Mouse (Mus musculus) brown adipose tissue, adult 24 weeks (tissue): Measurements from ENCODE around the gene Gapdh. TPM values are rescaled to one million over a fixed set of nuclear protein-coding genes. Genes with fewer than 3 reads are reported as not detected.

Experiments used
- H3K27ac ChIP-seq: fragments of 200-500 bp; replicated peaks from 2 replicates; pipeline ENCODE4 v1.5.1; 2012; ENCODE audit warnings: low read depth, mild to moderate bottlenecking, low read length
- H3K4me1 ChIP-seq: fragments of 200-500 bp; 2 replicates; pipeline ENCODE4 v1.6.1; 2012; ENCODE audit warnings: low read length, mixed read lengths; ENCODE audit not compliant: control insufficient read depth, insufficient read depth, insufficient read length
- H3K4me3 ChIP-seq: fragments of 200-500 bp; 2 replicates; pipeline ENCODE4 v1.5.1; 2012; ENCODE audit warnings: low read depth, mild to moderate bottlenecking, low read length, moderate library complexity; ENCODE audit not compliant: insufficient read depth
- polyA plus RNA-seq: library from polyadenylated mRNA; stranded (reverse); fragments of >200 nt; gene quantifications from 2 replicates; pipeline ENCODE4 v1.2.4, GENCODE M21; 2012; ENCODE audit not compliant: missing spikeins, insufficient read depth, insufficient read length

The Gapdh gene
- 1,014 and 1,139 TPM in 2 replicates for polyA plus RNA-seq

DNA sequence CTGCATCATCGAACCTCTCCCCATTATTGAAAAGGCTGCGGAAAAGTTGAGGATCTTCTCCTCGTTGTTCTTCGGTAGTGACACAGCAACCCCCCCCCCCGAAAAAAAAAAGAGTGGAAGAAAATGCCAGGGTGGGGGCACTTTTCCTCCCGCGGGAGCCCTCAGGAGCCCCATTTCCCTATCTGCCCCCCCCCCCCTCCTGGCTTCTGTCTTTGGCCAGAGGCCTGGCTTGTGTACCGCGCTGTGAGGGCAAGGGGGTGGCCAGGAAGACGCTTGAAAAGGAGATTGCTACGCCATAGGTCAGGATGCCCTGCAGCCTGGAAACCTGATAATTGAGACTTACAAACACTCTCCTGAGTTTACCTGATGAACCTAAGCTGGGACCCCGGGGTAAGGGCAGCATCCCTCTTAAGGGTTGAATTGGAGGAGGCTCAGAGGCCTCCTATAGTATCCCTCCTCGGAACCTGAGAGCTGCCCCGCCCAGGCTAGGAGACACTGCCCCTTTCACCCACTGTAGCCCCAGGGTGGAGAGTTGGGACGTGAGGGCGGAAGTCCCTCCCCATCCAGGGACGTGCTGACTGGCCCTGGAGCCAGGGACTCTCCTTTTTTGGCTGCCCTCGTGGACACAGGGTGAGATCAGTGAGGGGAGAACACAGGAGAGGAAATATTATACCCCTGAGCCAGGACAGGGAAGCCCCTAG lies at the start of gene Gapdh:
Gapdh (minus strand) TSS at position 417 of the 701 bp plus-strand sequence.
- H3K4me1 ChIP-seq: no peaks in the 10 kb centered on the region
- peak within 1 kb of the TSS; percentile 97 for H3K27ac ChIP-seq

DNA sequence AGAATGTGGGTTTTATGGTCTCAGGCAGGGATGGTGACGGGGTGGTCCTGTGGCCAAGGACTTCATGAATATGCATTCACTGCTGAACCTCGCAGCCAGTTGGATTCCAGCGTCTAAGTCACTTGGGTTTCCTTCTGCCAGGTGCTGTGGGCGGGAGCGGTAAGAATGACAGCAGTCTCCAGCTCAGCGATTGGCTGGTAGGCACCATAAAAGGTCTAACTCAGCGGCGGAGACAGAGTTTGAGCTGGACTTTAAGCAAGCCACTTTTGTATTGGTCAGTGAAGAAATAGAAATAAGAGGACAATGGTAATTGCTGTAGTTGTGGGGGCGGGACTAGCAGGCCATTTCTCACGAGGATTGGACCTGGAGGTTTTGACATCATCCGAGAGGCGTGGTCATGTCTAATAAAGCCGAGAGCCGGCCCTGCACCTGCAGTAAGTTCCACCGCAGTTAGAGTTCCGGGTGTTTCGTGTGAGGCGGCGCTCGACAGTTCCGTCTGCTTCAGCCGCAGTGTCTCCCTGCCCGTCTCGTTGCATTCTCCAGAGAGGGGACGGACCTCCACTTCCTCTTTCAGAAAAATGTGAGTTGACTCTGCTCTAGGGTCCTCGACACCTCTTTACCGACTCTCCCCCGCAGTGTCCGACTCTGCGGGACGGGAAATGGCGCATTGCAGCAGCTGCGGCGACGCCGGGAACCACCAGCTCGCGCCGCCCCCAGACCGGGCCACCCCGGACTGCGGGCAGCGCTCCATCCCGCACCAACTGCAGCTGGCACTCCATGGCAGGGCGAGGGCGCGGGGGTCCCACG lies 49.1 kb upstream of the Gapdh start, which contains the start of gene Vamp1:
Vamp1 (plus strand) TSS at position 404 of the 807 bp plus-strand sequence.
- Histone ChIP-seq H3K4me3 (peak within 1 kb of the TSS; percentile 81), H3K4me1 (peaks cover 4% of the 10 kb centered on the region; the same call in 1 of the 2 replicates), H3K27ac (peak within 1 kb of the TSS; percentile 40)

More for the DNA sequence above, at the start of gene Gapdh:
- peak within 1 kb of the TSS; percentile 92 for H3K4me3 ChIP-seq

DNA sequence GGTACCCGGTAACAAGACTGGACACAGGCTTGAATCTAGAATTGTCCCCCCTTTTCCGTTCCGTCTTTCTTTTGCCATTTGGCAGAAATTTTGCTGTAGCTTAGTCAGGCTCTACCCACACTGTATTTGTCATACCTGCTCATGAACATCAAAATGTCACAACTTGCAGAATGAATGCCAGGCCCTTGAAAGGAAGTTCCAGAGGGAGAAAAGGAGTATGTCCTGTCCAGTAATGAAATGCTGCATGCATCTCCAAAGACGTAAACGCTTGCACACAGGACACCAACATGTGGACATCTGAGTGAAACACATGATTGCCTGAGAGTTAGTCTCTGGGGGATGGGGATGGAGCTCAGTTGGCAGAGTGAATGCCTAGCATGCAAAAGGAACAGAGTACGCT lies 47.4 kb upstream of the Gapdh start:
- Histone ChIP-seq H3K4me3 (no peak overlapping the region), H3K4me1 (peaks cover 4% of the 10 kb centered on the region; the same call in 1 of the 2 replicates), H3K27ac (no peak overlapping the region)

DNA sequence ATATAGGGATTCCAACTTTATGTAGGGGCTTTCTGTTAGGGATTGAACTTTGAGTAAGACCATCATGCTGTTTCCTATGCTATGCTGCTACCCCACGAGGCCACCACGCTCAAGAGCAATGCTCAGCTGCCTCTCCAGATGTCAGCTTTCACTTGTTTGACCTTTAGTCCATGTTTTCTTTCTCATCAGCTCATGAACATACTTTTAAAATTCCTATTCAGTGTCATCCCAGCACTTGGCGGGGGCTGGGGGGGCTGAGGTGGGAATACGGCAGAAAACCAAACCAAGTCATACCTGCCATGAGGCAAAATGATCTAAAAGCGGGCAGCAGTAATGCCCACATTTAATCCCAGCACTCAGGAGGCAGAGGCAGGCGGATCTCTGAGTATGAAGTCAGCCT lies 46.9 kb upstream of the Gapdh start:
- Histone ChIP-seq H3K4me1 (peaks cover 4% of the 10 kb centered on the region; the same call in 1 of the 2 replicates), H3K4me3 (no peak overlapping the region), H3K27ac (no peak overlapping the region)

DNA sequence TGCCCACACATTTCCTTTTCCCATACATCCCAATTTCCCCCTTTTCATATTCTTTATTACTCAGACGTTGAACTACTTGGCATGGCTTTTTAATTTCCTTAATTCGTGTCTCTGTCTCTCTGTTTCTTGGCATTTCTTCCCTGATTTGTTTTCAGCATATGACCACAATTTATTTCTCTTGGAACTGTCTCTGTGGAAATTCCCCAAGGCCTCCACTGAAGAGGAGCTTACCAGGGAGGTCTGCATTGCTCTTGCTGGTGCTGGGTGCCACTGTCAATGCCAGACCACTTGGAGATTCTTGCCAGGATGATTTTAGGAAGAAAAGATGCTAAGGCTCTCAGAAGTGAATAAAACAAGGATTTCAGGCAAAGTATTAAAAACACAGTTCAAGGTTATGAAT lies 46.4 kb upstream of the Gapdh start:
- H3K4me3 ChIP-seq: no peak overlapping the region
- no peak overlapping the region for H3K27ac ChIP-seq
- peaks cover 4% of the 10 kb centered on the region; the same call in 1 of the 2 replicates for H3K4me1 ChIP-seq

DNA sequence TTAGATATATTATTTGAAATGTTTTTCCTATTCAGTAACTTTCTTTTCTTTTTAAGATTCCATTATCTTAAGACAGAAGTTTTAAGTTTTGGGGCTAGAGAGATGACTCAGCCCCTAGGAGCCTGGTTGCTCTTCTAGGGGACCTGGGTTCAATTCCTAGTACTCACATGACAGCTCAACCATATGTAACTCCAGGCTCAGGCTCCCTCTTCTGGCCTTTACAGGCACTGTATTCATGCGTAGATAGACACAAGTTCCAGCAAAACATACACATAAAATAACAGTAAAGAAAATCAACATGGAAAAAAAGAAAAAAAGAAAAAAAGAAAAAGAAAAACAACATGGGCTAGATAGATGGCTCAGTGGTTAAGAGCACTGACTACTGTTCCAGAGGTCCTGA lies 44.2 kb upstream of the Gapdh start:
- H3K27ac ChIP-seq: no peak overlapping the region
- no peaks in the 10 kb centered on the region for H3K4me1 ChIP-seq
- H3K4me3 ChIP-seq: no peak overlapping the region

DNA sequence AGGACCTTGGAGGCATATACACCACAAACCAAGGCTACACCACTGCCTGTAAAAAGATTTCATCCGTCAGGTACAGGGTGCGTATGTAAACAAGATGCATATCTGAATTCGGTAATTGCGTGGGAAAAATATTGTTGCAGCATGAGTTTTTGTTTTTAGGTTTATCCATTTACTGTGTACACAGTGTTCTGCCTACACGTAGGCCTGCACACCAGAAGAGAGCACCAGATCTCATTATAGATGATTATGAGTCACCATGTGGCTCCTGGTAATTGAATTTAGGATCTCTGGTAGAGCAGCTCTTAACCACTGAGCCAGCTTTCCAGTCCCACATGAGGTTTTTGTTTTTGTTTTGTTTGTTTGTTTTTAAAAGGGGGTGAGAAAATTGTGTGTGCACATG lies 30.9 kb upstream of the Gapdh start:
- Histone ChIP-seq H3K27ac (no peak overlapping the region), H3K4me1 (0 out of 2 replicates have a peak, but pooled peaks cover 2% of the 10 kb centered on the region), H3K4me3 (no peak overlapping the region)

DNA sequence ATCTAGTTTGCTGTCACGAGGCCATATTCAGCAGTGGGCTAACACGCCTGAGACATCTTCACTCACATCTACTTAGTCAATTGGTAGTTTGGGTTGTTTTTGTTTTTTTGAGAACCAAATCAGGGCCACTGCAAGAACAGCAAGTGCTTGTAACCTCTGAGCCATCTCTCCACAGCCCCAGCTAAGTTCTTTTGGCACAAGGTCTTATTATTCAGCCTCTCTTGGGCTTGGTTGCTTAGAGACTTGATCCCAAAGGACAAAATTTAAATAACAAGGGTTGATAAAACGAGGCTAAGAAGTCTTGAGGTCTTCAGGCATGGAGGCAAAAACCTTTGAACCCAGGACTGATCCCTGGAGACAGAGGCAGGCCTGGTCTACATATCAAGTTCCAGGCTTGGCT lies 30.0 kb upstream of the Gapdh start:
- H3K4me3 ChIP-seq: no peak overlapping the region
- H3K27ac ChIP-seq: no peak overlapping the region
- H3K4me1 ChIP-seq: 0 out of 2 replicates have a peak, but pooled peaks cover 2% of the 10 kb centered on the region

DNA sequence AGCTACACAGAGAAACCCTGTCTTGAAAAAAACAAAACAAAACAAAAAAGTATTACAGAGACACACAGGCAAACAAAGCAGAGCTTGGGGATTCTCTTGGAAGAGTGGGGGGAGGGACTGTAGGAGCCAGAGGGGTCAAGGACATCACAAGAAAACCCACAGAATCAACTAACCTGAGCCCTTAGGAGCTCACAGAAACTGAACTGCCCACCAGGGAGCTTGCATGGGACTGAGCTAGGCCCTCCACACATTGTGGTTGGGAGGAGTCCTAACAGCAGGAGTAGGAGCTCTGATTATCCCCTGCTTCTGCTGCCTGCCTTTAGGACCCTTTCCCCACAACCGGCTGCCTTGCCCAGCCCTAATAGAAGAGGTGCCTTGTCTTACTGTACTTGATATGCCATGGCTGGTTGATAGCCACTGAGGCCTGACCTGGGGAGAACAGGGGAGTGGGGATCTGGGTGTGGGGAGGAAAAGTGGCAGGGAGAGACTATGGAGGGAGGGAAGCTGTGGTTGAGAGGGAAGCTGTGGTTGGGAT lies 29.3 kb upstream of the Gapdh start:
- H3K4me1 ChIP-seq: 0 out of 2 replicates have a peak, but pooled peaks cover 2% of the 10 kb centered on the region

DNA sequence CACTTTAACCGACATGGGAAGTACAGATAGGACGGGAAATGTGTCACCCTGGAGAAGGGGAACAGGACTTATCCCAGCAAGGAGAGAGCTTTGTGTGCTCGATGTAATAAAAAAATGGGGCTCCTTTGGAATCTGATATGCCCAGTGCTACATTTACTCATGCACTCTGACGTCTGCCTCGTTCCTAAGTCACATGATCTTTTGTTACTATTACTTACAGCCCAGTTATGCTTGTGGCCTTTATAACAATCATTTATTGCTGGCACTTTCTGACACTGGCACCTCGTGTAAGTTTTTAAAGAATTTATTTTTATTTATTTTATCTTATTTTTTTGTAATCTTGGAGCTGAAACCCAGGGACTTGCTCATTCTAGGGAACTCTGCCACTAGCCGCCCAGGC lies 27.1 kb upstream of the Gapdh start:
- Histone ChIP-seq H3K4me3 (no peak overlapping the region), H3K27ac (no peak overlapping the region), H3K4me1 (0 out of 2 replicates have a peak, but pooled peaks cover 2% of the 10 kb centered on the region)

More for the DNA sequence above, 29.3 kb upstream of the Gapdh start:
- no peak overlapping the region for H3K27ac ChIP-seq
- H3K4me3 ChIP-seq: no peak overlapping the region

DNA sequence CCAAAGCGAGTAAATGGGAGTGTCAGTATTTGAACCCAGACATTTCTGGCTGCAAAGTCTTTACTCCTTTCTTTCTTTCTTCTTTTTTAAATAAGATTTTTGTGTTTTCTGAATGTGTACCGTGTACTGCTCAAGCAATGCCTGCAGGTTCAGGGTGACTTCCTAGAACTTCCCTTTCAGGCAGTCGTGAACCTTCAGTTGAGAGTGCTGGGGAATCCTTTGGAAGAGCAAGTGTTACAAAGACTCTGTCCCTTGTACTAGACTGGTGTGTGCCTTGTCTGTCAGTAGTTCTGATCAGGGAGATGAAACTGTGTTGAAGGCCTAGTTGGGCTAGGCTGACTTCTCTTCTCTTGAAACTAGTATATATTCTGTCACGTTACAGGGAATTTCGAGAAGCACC lies 26.6 kb upstream of the Gapdh start:
- H3K4me3 ChIP-seq: peak overlapping the region; percentile 83

DNA sequence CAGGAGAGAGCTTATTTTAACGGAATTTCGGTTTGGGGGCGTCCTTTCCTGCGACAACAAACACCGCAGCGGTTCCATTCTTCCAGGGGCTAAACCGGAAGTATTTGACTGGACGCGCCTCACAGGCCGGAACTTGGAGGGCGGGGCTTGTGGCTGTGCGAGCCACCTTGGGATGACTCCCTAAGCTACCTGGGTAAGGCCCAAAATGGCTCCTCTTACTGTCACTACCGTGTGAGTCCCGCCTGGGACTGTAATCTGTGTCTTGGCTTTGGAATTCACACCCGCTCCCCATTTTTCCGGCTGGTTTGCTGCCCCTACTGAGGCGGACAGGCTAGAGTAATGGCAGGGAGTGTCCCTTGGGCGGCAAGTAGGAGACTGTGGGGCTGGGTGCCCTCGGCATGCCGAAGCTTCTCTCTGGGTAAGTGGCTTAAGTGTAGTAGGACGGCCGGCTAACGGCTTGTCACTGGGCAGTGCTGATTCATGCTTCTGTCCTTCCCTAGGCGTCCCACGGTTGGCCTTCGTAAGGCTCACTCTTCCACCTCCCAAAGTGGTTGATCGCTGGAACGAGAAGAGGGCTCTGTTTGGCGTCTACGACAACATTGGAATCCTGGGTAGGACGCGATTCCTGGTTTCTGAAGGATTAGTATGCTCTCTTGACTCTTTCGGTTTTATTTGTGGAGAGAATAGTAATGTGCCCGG lies 25.9 kb upstream of the Gapdh start:
- Histone ChIP-seq H3K27ac (peak overlapping the region; percentile 94), H3K4me3 (peak overlapping the region; percentile 83), H3K4me1 (0 out of 2 replicates have a peak, but pooled peaks cover 2% of the 10 kb centered on the region)

More for the DNA sequence above, 26.6 kb upstream of the Gapdh start:
- Histone ChIP-seq H3K4me1 (0 out of 2 replicates have a peak, but pooled peaks cover 2% of the 10 kb centered on the region), H3K27ac (peak overlapping the region; percentile 94)

DNA sequence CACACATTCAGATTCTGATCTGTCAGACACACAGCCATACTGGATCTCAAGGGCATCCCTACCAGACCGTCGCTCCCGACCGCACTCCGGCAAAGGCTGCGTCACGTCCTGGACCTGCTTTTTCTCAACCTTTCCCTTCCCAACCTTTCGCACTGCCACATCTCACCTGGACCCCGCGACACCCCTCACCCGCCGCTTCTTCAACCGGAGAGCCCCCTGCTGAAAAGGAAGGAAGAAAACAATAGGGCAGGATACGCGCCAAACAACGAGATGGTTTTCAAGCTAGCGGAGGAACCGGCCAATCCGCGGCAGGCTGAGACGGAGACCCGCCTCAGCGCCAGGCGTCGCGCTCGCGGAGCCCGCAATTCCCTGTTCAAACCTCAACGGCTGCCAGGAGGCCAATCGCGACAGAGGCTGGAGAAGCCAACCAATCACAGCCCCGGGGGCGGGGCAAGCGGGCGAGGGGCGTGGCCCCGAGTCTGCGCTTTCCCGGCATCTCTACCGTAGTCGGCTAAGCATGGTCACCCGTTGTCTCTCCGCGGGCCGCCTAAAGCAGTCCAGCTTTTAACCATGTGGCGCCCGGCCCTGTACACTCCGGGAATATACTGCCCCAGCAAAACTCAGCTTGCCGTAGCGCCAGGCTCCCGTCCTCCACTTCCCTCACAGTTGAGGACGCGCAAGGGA lies 25.2 kb upstream of the Gapdh start, which contains the start of the genes Ncapd2 and Mrpl51:
Ncapd2 (minus strand) TSS at position 370 of the 684 bp plus-strand sequence.
Mrpl51 (plus strand) TSS at position 470 of the 684 bp plus-strand sequence.
- peak within 1 kb of the TSS; percentile 94 for H3K27ac ChIP-seq

DNA sequence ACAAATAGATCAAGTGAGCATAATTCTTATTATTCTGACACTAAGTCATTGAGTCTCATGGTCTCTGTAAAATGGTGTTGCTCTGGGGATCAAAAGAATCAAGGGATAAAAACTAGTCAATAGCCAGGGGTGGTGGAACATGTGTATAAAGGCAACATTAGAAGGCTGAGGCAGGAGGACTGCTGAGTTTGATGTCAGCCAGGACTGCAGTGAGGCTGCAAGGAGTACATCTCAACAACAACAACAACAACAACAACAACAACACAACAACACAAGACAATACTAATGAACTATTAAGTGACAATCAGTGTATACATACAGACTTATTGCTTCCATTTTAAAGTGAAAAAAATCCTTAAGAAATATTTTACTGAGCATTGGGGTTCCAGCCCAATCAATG lies 24.5 kb upstream of the Gapdh start:
- Histone ChIP-seq H3K4me1 (no peaks in the 10 kb centered on the region), H3K4me3 (peak overlapping the region; percentile 72), H3K27ac (no peak overlapping the region)

More for the DNA sequence above, 25.2 kb upstream of the Gapdh start, which contains the start of the genes Ncapd2 and Mrpl51:
- peak within 1 kb of the TSS; percentile 83 for H3K4me3 ChIP-seq
- 0 out of 2 replicates have a peak, but pooled peaks cover 1% of the 10 kb centered on the region for H3K4me1 ChIP-seq
